Mouse (Mus musculus): ENCODE measurements around the gene Arhgef18. TPM values are rescaled to one million over a fixed set of nuclear protein-coding genes. Genes with fewer than 3 reads are reported as not detected.

Gene Arhgef18
- polyA plus RNA-seq, 1 experiment from 2014 or later: 11.6 TPM

Other genes with a start within 250 kb of the Arhgef18 start
- gene Insr, start 113.4 kb upstream of the Arhgef18 start, polyA plus RNA-seq (2015; fragmentation: Nextera tagmentation; extraction: Ambion mirVana): 41.0 and 41.4 TPM in 2 replicates
- 0.16 and 0.19 TPM in 2 replicates for gene A430078G23Rik, start 39.6 kb upstream of the Arhgef18 start, polyA plus RNA-seq (2015; fragmentation: Nextera tagmentation; extraction: Ambion mirVana)
- 8.7 and 10.1 TPM in 2 replicates for gene Pex11g, start 74.7 kb downstream of the Arhgef18 start, polyA plus RNA-seq (2015; fragmentation: Nextera tagmentation; extraction: Ambion mirVana)
- 0.19 TPM in 1 of 2 replicates, not detected in the other for gene Tex45, start 77.9 kb downstream of the Arhgef18 start, polyA plus RNA-seq (2015; fragmentation: Nextera tagmentation; extraction: Ambion mirVana)
- 55.6 and 57.1 TPM in 2 replicates for gene Zfp358, start 100.1 kb downstream of the Arhgef18 start, polyA plus RNA-seq (2015; fragmentation: Nextera tagmentation; extraction: Ambion mirVana)
- 72.2 and 73.5 TPM in 2 replicates for gene Mcoln1, start 107.5 kb downstream of the Arhgef18 start, polyA plus RNA-seq (2015; fragmentation: Nextera tagmentation; extraction: Ambion mirVana)
- 35.7 and 42.4 TPM in 2 replicates for gene Pnpla6, start 122.4 kb downstream of the Arhgef18 start, polyA plus RNA-seq (2015; fragmentation: Nextera tagmentation; extraction: Ambion mirVana)
- gene C330021F23Rik, start 175.0 kb downstream of the Arhgef18 start, polyA plus RNA-seq (2015; fragmentation: Nextera tagmentation; extraction: Ambion mirVana): 8.4 and 8.5 TPM in 2 replicates
- gene Camsap3, start 194.3 kb downstream of the Arhgef18 start, polyA plus RNA-seq (2015; fragmentation: Nextera tagmentation; extraction: Ambion mirVana): 13.7 and 16.8 TPM in 2 replicates
- gene Xab2, start 228.3 kb downstream of the Arhgef18 start, polyA plus RNA-seq (2015; fragmentation: Nextera tagmentation; extraction: Ambion mirVana): 75.2 and 76.9 TPM in 2 replicates
- gene Pet100, start 228.5 kb downstream of the Arhgef18 start, polyA plus RNA-seq (2015; fragmentation: Nextera tagmentation; extraction: Ambion mirVana): 85.9 and 90.4 TPM in 2 replicates
- gene Pcp2, start 232.5 kb downstream of the Arhgef18 start, polyA plus RNA-seq (2015; fragmentation: Nextera tagmentation; extraction: Ambion mirVana): 0.48 and 0.51 TPM in 2 replicates
- gene Stxbp2, start 237.9 kb downstream of the Arhgef18 start, polyA plus RNA-seq (2015; fragmentation: Nextera tagmentation; extraction: Ambion mirVana): 102 and 105 TPM in 2 replicates